Mouse (Mus musculus) c-Kit-positive CD71-positive TER-119-positive erythroid progenitor cells, embryonic 14.5 days (primary cell): ENCODE data around the gene 1810030O07Rik.
A peak's percentile ranks its signal among the peaks of the same experiment; 100 is the strongest.
"Not testable (repeated sequence)": the region's sequence is repeated elsewhere in the genome, so short reads cannot be mapped to it uniquely, and the experiment has no call there.

Experiments used
- DNase-seq: peaks from one replicate; pipeline ENCODE4 v3.0.0-alpha.2; 2013; ENCODE audit warnings: low spot score

1810030O07Rik gene

DNA sequence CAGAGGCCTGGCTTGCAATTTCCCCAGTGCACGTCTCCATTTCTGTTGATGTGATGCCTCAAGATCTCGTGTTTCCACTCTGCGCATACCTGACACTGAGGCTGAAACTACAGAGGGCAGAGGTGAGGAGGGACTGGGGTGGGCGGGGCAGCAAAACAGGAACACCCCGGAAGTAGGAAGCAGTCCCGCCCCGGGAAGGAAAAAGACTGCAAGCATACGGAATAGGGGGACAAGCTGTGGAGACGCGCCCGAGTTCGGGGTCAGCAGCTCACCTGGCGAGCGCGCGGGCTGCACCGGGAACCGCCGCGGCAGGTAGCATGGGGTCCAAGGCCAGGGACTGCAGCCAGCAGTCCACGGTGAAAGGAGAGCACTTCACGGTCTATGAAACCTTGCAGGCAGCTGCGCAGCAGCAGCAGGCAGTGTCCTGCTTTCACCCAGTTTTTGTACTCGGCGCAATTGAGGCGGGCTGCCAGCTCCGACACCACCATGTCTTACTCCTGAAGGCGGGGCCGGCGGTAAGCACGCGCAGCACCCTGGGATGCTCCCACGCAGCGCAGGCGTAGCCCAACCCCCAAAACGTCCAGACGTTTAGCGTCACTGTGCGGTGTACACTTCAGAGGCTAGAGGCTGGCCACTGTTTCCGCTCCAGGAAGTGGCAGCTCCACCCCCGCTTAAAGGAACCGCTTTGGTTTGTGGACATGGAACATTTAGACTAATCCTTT lies at the start of gene 1810030O07Rik:
Gene 1810030O07Rik (minus strand): TSS at position 615 of the 722 bp plus-strand sequence.
- DNase-seq = peak; percentile 77

DNA sequence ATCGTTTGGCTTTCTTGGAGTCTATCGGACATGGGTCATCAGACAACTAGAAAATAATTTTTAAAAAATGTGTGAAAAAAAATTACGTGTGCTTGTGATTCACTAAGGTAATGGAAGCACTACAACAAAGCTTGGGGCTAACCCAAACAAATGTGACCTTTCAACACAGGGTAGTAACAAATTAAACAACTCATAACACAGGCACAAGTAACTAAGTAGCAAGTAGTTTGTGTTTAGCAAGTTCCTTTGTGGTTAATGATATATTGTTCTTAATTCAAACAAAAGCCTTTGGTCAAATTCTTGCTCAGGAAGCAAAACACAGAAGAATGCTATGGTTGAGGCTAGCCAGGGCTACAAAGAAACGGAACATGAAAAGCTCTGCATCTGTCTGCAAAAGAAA lies 42.6 kb upstream of the 1810030O07Rik start:
- DNase-seq = no peak

- DNase-seq = no peak
These were observed 40.3 kb upstream of the 1810030O07Rik start for GRCm38 (mm10) chrX:12713796-12714195.

DNA sequence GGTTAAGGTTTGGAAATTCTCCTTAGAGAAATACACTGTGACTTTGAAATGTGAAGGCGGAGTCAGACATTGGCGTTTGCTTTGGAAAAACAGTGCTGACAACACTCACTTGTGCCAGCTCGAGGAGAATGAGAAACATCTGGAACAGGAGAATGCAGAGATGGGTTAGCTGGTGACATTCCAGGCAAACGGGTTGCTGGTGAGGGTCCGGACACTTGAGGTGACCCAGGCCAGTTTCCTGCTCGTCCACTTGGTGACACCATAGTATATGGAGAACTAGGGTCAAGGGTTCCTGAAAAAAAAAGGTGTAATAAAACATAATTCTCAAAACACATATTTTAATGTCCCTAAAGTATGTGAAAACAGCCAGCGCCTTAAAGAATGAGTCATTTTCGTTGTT lies 13.4 kb upstream of the 1810030O07Rik start:
- DNase-seq = no peak

- DNase-seq = no peak
These were observed 12.6 kb upstream of the 1810030O07Rik start for GRCm38 (mm10) chrX:12686071-12686470.

GRCm38 (mm10) chrX:12677396-12677795 lies 3.9 kb upstream of the 1810030O07Rik start:
- peak; percentile 69 for DNase-seq

DNA sequence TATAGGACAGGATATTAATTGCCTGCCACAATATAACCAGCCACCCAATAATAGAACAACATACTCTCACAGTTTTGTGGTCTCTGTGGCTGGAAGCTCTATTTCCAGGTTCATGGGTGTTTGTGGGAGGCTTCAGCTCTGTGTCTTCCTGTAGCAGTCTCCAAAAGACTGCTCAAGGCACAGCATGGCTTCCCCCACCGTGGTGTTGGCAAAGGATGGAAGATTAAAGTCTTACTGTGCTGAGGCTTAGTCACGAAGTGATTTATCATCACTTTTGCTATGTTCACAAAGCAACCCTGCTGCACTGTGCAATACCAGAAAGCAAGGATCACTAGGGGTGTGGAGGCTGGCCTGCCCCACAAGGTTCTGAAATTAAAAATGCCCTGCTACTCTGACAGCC lies 19.6 kb downstream of the 1810030O07Rik start:
- no peak for DNase-seq

GRCm38 (mm10) chrX:12651906-12652305 lies 21.6 kb downstream of the 1810030O07Rik start:
- DNase-seq = no peak

GRCm38 (mm10) chrX:12645531-12646304 lies 27.8 kb downstream of the 1810030O07Rik start:
- DNase-seq = no peak

DNA sequence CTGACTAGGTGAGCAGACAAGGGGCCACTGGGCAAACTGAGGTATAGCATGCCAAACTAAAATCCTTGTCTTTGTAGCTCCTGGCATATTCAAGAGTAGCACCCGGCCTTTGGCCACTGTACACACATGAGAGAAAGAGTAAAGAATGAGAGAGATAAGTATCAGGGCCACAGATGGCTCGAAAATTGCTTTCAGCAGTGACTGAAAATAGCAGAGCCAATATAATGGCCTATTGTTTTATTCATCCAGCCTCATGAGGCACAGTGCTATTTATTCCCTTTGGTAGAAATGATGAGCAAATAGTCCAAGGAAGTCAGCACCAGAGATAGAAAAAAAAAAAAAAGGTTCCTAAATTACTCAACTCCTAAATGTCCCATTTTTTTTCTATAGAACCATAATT lies 28.5 kb downstream of the 1810030O07Rik start:
- DNase-seq = no peak

DNA sequence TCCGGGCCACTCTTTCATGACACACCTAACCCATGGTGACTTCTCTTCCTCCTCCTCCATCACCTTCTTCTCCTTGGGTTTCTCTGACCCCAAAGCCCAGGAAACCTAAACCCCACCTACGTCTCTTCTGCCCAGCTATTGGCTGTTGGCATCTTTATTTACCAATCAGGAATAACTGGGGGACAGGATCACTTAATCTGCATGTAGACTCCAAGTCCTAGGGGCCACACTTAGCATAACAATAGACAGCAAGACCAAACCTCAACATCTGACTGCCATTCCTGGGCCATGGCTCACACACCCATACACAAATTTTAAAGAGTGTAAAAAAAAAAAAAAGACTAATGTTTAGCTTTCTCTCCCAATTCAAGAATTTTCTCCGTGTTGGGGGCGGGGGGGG lies 48.3 kb downstream of the 1810030O07Rik start:
- no peak for DNase-seq

GRCm38 (mm10) chrX:12612360-12612759 lies 61.1 kb downstream of the 1810030O07Rik start:
- DNase-seq = not testable (repeated sequence)

- no peak for DNase-seq
These were observed 62.3 kb downstream of the 1810030O07Rik start for GRCm38 (mm10) chrX:12611211-12611610.

DNA sequence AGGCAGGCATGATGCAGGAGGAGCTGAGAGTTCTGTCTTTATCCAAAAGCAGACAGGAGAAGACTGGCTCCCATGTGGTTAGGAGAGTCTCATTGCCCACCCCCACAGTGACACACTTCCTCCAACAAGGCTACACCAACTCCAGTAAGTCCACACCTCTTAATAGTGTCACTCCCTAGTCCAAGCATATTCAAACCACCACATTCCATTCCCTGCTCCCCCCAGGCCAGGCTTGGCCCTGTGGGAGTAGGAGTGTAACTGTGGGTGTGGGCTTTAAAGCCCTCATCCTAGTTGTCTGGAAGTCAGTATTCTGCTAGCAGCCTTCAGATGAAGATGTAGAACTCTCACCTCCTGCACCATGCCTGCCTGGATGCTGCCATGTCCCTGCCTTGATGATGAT lies 62.9 kb downstream of the 1810030O07Rik start:
- not testable (repeated sequence) for DNase-seq
